Mouse (Mus musculus): ENCODE results near the gene 3300002I08Rik.

- TF ChIP-seq CTCF (IDR thresholded peaks at IDR 0.05; ENCODE audit: insufficient read depth, low read depth, low read length) (no peak), POLR2A (IDR thresholded peaks at IDR 0.05; ENCODE audit: insufficient read depth, low read depth, low read length) (no peak)
These were observed 39.2 kb downstream of the 3300002I08Rik start, which contains the start of gene Gm10130 for GRCm38 (mm10) chr2:150323402-150323801.
